12 mouse cellular contexts compared by ENCODE assay signal in genomic region chr12:84150976-84151375, GRCm38 (mm10). TPM values are rescaled to one million over a fixed set of nuclear protein-coding genes. Genes with fewer than 3 reads are reported as not detected.
DNase-seq lines count a peak whose midpoint lies in the region; ATAC-seq lines count a peak whose summit lies in the region.
"Had no signal": no experiment of that assay in that cellular context is flagged by ENCODE, and none has a peak within 500 bp of the region (broad histone marks: within the 10 kb centered on the region; RNA-seq: fewer than 3 reads in every experiment).

No protein-coding gene starts in this region.

- 16% methylated on average over 6 of the region's 6 CpGs for WGBS in liver, embryonic 11.5 days
- WGBS in forebrain, embryonic 16.5 days, result 72% methylated on average over 6 of the region's 6 CpGs

- H3K4me3 ChIP-seq in liver, embryonic 11.5 days (ENCODE audit: low read depth, low read length), result peak overlapping the region; percentile 18; the same call in 1 of the 2 replicates
- no peak overlapping the region for H3K4me3 ChIP-seq in forebrain, embryonic 16.5 days (replicated peaks; ENCODE audit: low read length)
- H3K4me3 ChIP-seq: hindbrain, embryonic 15.5 days had no signal

- H3K4me1 ChIP-seq in liver, embryonic 11.5 days (replicated peaks; ENCODE audit: control insufficient read depth, insufficient read depth, low read length), result peaks cover 57% of the 10 kb centered on the region
- H3K4me1 ChIP-seq in forebrain, embryonic 16.5 days (replicated peaks; ENCODE audit: control insufficient read depth, insufficient read depth, low read length), result peaks cover 19% of the 10 kb centered on the region

- no peaks in the 10 kb centered on the region for H3K9me3 ChIP-seq in liver, embryonic 11.5 days (ENCODE audit: control insufficient read depth, low read length)
- H3K9me3 ChIP-seq in forebrain, embryonic 16.5 days (ENCODE audit: control insufficient read depth, low read length), result no peaks in the 10 kb centered on the region
- H3K9me3 ChIP-seq: hindbrain, embryonic 15.5 days had no signal

- 0 out of 2 replicates have a peak overlapping the region, but pooled peaks have one; percentile 38 for H3K9ac ChIP-seq in liver, embryonic 11.5 days (ENCODE audit: low read depth, low read length)
- H3K9ac ChIP-seq in forebrain, embryonic 16.5 days (replicated peaks; ENCODE audit: low read depth, low read length), result no peak overlapping the region
- H3K9ac ChIP-seq: hindbrain, embryonic 15.5 days had no signal

- DNase-seq in cerebellum, adult 9-10 months, result peak; percentile 46
- no peak for DNase-seq in cerebellum, adult 11 months
- DNase-seq in spleen, adult 12 weeks (ENCODE audit: low spot score), result peak; percentile 74
- no peak for DNase-seq in spleen, adult 18-20 months
- DNase-seq in liver, embryonic 11.5 days (ENCODE audit: low spot score), result no peak
- peak; percentile 55 for DNase-seq in testis, postnatal 10 days (ENCODE audit: low spot score)
- DNase-seq: B cell, adult 2 months; cerebellum, adult 9-11 months had no signal

- ATAC-seq in liver, embryonic 11.5 days (replicated peaks; ENCODE audit: low FRiP score), result peak; percentile 83
- ATAC-seq in granulocyte monocyte progenitor cell, adult 5-6 weeks (replicated peaks; ENCODE audit: poor library complexity, severe bottlenecking), result no peak
- no peak for ATAC-seq in forebrain, embryonic 16.5 days

- H3K27ac ChIP-seq in liver, embryonic 11.5 days (ENCODE audit: low read depth, low read length), result peak overlapping the region; percentile 73
- H3K27ac ChIP-seq in forebrain, embryonic 16.5 days (ENCODE audit: low read length), result no peak overlapping the region
- H3K27ac ChIP-seq: hindbrain, embryonic 15.5 days; macrophage had no signal

- H3K36me3 ChIP-seq in liver, embryonic 11.5 days (ENCODE audit: control insufficient read depth, insufficient read depth, low read length), result peaks cover 23% of the 10 kb centered on the region; the same call in 1 of the 2 replicates
- 0 out of 2 replicates have a peak, but pooled peaks cover 4% of the 10 kb centered on the region for H3K36me3 ChIP-seq in forebrain, embryonic 16.5 days (ENCODE audit: control insufficient read depth, insufficient read depth)

- H3K4me2 ChIP-seq in liver, embryonic 11.5 days, result peak overlapping the region; percentile 53
- no peak overlapping the region for H3K4me2 ChIP-seq in forebrain, embryonic 16.5 days (ENCODE audit: low read length)
- H3K4me2 ChIP-seq: hindbrain, embryonic 15.5 days had no signal

- H3K27me3 ChIP-seq in liver, embryonic 11.5 days (replicated peaks; ENCODE audit: control insufficient read depth, insufficient read depth, low read length), result no peaks in the 10 kb centered on the region
- no peaks in the 10 kb centered on the region for H3K27me3 ChIP-seq in forebrain, embryonic 16.5 days (replicated peaks; ENCODE audit: control insufficient read depth, insufficient read depth, low read length)
- H3K27me3 ChIP-seq: hindbrain, embryonic 15.5 days had no signal

RNA-seq across cellular contexts. Expression of gene Pnma1, which starts 2.7 kb away (rescaled TPM):
- 0.27 and 0.53 TPM in 2 replicates for polyA plus RNA-seq in liver, embryonic 11.5 days (2014; fragmentation: Nextera tagmentation; extraction: Ambion mirVana)
- 0.26 and 0.47 TPM in 2 replicates for total RNA-seq in granulocyte monocyte progenitor cell, adult 5-6 weeks (2014; fragmentation: Nextera tagmentation)
- total RNA-seq in granulocyte monocyte progenitor cell, adult 5-6 weeks (2017), result 0.17 TPM in 1 of 2 replicates, not detected in the other
- 5.3 and 7.2 TPM in 2 replicates for polyA plus RNA-seq in forebrain, embryonic 16.5 days (2015; fragmentation: Nextera tagmentation; extraction: Ambion mirVana)

RNA-seq across cellular contexts. Expression of gene Dnal1, which starts 36.8 kb away (rescaled TPM):
- polyA plus RNA-seq in liver, embryonic 11.5 days (2014; fragmentation: Nextera tagmentation; extraction: Ambion mirVana), result 2.0 and 2.3 TPM in 2 replicates
- 1.5 and 4.1 TPM in 2 replicates for total RNA-seq in granulocyte monocyte progenitor cell, adult 5-6 weeks (2014; fragmentation: Nextera tagmentation)
- 0.77 and 0.78 TPM in 2 replicates for total RNA-seq in granulocyte monocyte progenitor cell, adult 5-6 weeks (2017)
- polyA plus RNA-seq in forebrain, embryonic 16.5 days (2015; fragmentation: Nextera tagmentation; extraction: Ambion mirVana), result 10.4 and 12.8 TPM in 2 replicates

RNA-seq across cellular contexts. Expression of gene Acot6, which starts 50.5 kb away (rescaled TPM):
- 1.0 and 1.4 TPM in 2 replicates for polyA plus RNA-seq in liver, embryonic 11.5 days (2014; fragmentation: Nextera tagmentation; extraction: Ambion mirVana)
- total RNA-seq in granulocyte monocyte progenitor cell, adult 5-6 weeks (2014; fragmentation: Nextera tagmentation), result 0.68 and 2.2 TPM in 2 replicates
- 0.22 and 0.31 TPM in 2 replicates for total RNA-seq in granulocyte monocyte progenitor cell, adult 5-6 weeks (2017)
- polyA plus RNA-seq in forebrain, embryonic 16.5 days (2015; fragmentation: Nextera tagmentation; extraction: Ambion mirVana), result 1.4 and 1.6 TPM in 2 replicates

Comparison
In these comparisons a context has a peak if more than half of its experiments do, and no peak if none do; other contexts are left out.
1. DNase-seq: peak in cerebellum, adult 9-10 months (single experiment), spleen, adult 12 weeks (single experiment) and testis, postnatal 10 days (single experiment); none in cerebellum, adult 11 months (single experiment), spleen, adult 18-20 months (0 of 2) and liver, embryonic 11.5 days (single experiment).